Mouse (Mus musculus) thymus, postnatal 10 days (tissue): ENCODE measurements around the gene Hat1.

ENCODE experiments used
- DNase-seq, 2 experiments: peaks; one replicate each; pipeline ENCODE4 v3.0.0; 2021; ENCODE audit warnings: low spot score in 2 of 2

Gene Hat1

DNA sequence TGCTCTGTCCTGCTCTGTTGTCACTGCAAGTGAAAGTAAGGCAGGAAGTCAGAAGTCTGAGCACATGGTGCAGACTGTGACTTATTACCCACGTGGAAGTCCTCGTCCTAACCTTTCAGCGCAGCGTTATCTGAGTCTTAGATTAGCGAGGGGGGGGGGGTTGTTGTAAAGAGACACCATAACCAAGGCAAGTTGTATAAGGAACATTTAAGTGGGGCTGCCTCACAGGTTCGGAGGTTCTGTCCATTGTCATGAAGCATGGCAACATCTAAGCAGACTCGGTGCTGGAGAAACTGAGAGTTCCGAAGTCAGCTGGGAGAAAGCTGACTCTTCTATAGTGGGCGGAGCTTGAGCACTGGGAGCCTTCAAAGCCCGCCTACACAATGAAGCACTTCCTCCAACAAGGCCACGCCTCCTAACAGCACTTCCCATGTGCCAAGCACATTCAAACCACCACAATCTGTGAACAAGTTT lies 12.3 kb upstream of the Hat1 start:
- DNase-seq: no peak

DNA sequence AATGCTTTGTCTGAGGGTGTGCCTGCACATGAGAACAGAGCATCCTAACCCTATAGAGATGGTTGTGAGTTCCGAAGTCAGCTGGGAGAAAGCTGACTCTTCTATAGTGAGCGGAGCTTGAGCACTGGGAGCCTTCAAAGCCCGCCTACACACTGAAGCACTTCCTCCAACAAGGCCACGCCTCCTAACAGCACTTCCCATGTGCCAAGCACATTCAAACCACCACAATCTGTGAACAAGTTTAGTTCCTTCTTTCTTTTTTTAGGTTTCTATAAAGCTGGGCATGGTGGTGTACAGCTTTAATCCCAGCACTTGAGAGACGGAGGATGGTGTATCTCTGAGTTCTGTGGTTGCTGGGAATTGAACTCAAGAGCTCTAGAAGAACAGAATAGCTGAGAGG lies 11.3 kb upstream of the Hat1 start:
- no peak for DNase-seq

DNA sequence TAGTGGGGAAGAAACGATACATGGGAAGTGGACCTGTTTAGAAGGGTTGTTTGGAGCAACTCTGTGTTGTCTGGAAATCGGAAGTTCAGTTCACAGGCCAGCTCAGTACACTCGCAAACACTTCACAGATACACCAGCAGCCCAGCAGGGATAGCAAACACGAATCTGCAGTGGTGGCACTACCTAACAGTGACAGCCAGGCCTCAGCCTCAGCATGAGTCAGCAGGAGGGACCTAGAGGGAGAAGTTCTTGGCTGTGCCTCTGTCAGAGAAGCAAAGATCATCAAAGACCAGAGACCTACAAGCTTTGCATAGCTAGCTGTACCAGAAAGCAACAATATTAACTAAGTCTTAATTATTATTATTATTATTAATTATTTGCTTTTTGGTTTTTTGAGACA lies 6.8 kb upstream of the Hat1 start:
- no peak for DNase-seq

DNA sequence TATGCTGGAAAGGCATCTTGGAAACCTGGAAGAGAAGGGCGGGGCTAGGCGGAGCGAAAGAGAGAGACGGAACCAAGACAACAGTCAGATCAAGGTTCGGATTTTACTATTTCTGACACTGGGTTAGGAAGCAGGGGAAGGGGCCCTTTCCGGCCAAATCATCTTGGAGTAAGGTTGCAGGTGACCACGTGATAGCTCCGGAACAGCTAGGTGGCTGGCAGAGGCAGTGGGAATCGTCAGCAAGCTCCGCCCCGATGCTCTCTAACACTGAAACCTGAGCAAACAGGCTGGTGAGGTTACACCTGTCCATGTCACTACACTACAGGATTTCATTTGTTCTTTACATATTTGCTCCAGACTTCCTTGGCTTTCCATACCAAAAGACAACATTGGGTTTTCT lies 4.9 kb upstream of the Hat1 start:
- no peak for DNase-seq

DNA sequence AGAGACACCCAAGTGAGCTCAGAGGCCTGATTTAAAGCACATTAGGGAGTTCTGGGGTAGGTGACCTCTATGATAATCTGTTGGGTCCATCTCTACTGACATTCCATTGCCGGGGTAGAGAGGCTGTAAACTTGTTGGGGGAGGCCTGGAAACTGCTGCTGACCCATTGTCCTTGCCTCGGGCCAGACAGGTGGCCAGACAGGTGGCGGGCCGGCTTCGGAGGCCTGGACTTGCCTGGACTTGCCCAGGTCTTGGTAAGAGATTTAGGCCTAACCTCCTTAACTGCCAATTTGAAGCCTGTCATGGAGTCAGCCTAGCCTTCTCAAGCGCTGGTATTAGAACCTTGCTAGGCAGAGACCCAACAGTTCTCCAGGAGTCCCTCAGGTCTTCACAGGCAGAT lies 992 bp upstream of the Hat1 start:
- no peak for DNase-seq

DNA sequence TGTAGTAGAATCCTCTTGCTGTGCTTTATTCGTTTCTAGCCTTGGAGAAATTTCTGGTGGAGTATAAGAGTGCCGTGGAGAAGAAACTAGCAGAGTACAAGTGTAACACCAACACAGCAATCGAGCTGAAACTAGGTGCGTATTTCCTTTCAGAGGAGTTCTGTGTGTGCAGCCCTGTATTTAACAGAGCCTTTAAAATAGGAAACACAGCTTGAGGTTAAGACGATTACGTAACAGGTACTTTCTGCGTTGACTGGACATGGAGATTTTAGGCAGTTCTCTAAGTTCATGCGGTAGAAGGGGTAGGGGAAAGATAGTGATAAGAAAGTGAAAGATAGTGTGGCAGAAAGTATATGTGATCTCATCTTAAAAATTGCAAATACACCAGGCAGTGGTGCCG lies 1.1 kb downstream of the Hat1 start:
- DNase-seq: no peak

DNA sequence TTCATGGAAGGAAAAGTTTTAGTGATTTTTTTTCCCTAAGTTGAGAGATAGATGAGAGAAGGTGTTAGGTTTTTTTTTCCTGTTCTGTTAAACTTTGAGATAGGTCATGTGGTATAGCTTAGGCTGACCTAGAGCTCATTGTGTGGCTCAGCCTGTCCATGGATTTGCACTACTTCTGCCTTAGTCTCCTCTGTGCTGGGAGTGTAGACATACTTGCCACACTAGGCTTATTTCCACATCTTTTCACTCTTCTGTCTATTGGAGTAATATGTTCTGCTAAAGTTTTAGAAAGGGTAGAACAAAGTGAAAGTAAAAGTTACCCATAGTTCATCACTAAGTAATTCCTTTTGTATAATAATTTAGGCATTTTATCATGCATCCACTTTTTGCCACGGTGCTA lies 16.9 kb downstream of the Hat1 start:
- DNase-seq: no peak

DNA sequence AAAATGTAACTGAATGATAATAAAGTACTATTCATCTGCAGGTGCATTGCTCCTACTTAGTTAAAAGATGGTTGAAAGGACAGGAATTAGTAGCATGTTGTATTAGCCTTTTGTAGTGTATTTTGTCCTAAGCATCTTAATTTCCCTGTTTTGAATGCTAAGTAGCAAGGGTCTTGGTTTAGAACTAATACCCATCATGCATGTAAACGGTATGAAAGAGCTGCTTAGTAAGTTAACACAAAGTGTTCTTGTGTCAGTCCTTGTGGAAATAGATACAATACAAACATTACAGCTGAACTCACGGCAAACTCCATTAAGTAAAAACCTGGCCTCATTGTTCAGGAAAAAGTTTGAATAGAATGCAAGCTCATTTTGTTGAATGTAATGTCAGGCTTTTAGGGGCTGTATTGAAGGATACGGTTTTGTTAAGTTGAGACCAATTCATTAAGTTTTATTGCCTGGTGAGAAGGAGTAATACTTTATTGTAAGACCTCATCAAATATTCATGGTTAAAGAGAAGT lies 30.1 kb downstream of the Hat1 start:
- DNase-seq: no peak

DNA sequence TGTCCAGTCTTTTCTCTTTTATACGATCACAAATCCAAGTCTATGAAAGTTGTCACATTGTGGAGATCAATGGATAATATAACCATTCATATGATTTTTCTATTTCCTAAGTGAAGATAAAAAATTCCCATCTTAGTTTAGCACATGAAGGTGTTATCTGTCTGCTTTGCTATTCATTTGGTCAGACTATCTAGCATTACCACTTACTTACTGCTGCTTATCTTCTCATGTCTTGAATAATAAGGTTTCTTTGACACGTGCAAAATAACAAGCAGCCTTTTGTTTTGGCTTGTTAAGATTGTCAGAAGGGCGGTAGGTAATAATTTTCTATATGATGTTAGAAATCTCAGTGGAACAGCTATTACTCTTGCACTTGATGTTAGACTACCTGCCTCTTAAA lies 30.6 kb downstream of the Hat1 start:
- no peak for DNase-seq

DNA sequence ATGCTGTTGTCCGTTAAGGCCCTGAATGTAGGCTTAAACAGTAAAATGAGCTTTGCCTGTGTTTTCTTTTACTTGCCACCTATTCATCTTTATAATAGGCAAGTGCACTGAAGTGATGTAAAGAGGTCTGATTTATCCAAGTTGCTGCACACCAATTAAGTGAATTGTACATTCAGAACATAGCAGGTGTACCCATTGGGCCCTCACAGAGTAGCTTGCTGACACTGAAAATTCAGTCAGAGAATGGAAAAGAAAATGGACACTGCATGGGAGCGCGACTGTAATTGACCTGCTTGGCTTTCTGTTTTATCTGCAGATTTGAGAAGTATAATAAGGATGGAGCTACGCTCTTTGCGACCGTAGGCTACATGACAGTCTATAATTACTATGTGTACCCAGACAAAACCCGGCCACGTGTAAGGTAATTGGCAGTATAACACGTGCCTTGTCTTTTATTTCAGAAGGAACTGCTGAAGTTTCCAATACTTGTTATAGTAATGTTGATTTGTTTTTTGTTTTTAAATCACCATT lies 32.2 kb downstream of the Hat1 start:
- DNase-seq: no peak

DNA sequence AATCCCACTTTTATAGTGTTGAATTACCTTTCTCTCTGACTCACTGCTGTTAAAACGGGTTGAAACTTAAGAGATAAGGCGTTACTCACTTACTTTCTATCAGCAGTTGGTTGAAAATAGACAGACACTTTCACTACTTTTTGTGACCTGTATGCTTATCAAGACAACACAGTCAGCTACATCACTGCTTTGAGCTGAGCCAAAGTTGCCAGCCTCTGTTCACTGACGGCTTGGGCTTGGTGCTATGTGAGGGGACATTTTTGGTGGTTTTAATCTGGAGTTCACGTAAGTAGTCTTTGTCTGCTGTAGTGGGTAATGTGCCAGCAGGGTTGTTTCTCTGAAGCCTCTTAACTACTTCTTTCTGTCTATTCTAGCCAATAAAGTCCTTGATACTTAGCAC lies 35.8 kb downstream of the Hat1 start:
- DNase-seq: no peak

DNA sequence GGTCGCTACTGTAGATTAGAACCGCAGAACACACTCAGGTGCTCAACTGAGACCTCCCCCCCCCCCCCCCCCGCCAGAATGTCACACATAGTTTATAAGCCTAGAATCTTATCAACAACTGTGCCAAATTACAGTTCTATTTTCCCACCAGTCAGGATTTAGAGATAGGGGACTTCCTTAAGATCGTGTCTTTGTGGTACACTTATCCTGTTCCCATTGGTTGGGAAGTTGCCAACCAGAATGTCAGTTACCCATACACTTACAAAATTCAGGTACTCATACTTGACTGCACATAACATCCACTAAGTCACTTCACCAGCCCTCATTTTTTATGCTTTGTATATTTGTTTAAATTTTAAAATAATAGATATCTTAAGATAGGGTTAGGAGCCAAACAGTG lies 46.7 kb downstream of the Hat1 start:
- no peak for DNase-seq

DNA sequence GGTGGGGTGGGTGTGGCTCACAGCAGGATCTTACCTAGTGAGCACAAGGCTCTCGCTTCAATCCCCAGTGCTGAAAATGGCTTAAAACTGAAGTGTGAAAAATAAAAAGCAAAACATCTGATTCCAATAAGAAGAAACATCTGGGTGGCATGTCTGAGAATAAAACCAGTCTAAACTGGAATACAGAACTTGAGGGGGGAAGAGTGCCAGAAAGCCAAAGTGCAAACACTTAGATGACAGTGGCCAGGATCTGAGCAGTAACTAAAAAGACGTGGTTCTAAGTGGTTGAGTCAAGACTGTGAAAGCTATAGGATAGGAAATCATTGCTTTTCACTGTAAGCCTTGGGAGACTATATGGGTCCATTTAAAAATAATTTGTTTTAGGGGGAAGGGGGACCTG lies 54.6 kb downstream of the Hat1 start:
- DNase-seq: no peak

DNA sequence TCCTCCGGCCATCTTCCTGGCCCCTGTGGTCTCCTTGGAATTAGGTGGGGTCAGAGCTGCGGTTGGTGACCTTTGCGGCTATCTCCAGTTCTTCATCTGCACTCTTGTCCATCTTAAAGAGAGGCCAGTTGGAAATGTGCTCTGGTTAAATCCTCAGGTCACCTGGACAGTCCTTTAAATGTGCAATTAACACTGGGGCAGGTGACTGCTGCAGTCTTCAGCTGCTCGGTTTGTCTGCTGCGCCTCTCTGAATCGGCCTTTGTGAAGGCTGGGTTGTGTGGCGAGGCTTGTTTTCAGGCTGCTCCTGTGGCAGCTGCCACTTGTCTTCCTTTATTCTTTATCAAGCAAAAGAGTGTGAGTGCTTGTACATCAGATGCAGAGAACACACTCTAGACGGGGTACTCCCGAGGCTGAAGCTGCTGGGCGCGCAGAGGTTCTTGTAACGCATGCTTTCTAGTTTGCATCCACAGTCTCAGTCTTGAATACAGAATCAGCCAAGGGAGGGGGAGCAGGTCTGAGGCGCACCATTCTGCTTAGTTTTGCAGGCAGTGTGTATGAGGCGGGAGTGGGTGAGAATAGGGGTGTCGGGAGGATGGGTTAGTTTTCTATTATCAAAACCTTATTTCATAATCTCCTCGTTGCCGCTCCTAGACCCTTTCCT lies 56.9 kb downstream of the Hat1 start:
- no peak for DNase-seq

DNA sequence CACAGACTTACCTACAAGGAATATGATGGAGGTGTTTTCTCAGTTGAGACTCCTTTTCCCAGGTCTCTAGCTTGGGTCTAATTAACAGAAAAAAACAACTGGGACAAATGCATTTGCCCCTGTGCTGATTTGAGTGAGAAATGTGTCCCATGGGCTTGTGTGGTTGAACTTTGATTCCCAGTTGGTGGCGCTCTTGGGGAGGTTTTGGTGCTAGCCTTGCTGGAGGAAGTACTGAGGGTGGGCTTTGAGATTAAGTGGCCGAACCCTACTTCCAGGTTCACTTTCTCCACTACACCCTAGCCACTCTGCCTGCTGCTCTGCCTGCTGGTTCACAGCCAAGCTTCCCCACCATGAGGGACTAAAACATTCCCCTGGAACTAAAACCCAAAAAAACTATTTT lies 60.8 kb downstream of the Hat1 start:
- DNase-seq: peak in 1 of 2 experiments; percentile 21

DNA sequence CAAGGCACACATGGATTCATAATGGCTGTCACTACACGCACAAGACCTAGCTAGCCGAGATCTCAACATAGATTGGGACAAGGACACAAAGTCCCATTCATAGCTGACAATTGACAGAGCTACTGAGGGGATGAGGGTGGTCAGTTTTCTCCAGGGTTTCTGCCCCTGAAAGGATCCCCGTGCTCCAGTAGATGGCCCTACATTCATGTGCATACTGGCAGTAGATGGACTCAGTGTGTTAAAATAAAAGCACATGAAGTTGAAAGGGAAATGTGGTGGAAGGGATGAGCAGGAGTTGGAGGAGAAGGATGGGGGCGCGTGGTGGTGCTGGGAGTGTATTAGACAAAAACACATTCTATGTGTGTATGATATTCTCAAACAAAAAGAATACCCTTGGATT lies 63.0 kb downstream of the Hat1 start:
- DNase-seq: no peak

DNA sequence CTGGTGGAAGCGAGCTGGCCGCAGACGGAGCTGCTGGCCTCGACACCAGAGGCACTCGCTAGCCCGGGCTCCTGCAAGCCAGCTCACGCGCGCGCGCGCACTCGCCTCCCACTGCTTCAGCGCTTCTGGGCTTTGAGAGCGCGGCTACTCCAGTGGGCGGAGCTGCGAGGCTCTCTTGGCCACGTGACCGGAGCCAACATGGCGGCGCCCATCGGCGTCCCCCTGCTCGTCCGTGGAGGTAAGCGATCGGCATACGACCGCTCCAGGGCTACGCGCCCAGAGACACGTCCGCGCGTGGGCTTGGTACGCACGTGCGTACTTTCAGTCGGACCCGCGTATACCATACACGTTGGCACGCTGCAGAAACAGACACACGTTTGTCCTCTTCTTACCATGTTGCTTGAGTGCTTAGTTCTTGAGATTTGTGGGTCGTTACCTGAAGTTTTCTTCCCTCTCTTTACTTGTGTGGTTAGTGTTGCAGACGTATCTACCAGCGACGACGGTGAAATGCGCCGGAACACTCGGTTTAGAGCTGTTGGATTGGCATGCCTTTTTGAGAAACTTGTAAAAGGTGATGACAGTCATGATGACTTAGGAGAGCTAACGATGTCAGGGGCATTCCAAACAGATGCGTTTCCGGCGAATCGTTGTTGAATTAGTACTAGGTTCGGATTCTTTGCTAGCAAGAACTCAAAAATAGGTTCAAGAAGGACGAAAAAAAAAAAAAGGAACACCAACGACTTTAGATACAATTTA lies 64.6 kb downstream of the Hat1 start, which contains the start of gene Metap1d:
Metap1d (plus strand) TSS at position 116 of the 756 bp plus-strand sequence.
- DNase-seq: peak; percentile 89 to 91

DNA sequence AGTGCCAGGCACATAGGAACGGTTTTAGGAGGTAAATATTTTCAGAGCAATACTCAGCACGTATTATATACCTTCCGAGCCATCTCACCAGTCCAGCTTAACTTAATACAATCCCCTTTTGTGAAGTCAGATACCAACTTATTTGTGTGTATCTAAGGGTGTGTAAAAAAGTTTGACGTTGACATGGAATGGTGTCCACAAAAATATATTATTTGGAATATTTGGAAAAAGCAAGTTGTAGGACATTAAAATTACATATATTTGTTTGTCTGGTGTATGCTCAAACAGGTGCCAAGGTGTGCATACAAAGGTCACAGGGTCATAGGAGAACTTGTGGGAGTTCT lies 65.1 kb downstream of the Hat1 start:
- no peak for DNase-seq

DNA sequence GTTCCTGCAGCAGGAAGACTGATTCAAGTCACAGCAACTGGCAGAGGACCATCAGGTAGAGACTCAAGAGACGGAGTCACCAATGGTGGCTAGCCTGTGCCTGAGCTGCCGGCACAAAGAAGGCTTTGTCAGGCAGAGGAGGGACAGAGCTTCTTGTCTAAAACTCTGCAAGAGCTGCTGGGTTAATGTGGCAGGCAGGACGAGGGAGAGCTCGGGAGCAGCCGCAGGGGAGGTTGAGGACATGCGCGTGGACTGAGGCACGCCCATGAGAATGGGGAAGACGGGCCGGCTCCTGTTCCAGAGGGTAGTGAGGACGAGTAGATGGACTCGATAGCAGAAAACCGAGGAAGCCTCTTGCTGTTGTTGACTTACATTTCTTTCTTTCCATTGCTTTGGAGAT lies 69.9 kb downstream of the Hat1 start:
- no peak for DNase-seq

DNA sequence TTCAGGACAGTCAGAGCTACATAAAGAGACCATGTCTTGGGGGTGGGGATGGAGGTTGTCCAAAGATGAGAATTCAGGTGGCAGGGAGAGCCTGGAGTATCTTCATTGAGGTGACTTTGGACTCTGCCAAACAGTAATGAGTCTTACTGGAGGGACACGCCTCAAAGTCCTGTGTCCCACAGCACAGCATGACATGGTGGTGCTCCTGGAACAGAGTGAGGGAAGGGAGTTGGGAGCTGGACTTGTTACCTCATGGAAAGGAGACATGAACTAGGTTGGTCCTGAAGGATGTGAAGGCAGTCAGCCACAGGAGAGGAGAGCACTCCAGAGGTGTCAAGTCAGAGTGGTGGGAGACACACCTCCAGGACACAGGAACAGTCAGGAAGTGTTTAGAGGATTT lies 70.9 kb downstream of the Hat1 start:
- no peak for DNase-seq

DNA sequence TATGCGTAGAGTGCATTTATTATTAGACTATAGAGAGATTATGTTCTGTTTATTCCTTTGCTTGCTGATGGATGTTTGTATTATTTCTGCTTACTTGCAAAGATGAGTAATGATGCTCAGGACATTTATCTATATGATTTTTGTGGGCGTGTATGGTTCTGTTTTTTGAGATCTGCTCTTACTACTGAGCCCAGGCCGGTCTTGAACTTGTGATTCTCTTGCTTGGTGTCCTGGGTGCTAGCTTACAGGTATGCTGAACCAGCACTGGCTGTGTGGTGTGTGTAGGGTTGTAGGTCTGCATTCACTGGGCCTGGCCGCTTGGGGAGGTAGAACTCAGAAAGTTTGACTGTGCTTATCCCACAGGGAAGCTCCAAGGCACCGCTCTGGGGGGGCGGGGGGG lies 72.4 kb downstream of the Hat1 start:
- no peak for DNase-seq

DNA sequence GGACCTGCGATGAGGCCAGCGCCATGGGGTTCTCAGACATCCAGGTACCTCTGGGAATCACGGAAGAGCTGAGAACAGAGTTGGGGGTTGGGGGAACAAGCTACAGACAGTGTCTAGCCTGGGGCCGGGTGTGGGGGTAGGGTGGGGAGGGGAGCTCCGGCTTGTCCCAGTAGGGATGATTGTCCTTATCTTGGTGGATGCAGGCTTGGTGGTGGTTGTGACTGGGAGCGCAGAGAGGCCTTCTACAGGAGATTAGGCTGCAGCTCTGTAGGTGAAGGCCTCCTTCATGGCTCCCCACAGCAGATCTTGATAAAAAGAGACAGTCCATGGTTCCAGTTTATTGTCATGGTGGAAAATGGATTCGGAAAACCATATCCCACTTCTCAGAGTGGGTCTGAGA lies 72.8 kb downstream of the Hat1 start:
- no peak for DNase-seq

DNA sequence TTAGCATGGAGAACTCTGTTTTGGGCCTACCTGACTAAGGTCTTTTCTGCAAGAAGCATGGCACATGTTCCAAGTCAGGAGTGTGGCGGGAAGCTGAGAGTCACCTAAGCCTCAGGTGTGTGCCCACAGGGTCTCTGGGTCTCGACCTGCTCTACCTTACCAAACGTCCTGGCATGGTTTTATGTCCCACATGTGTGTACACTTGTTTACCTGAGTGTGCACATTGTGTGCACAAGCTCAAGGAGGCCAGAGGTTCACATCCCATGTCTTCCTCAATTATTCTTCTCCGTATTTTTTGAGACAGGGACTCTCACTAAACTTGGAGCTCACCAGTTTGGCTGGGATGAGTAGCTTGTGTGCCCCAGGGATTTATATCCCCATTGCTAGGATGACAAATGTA lies 73.3 kb downstream of the Hat1 start:
- DNase-seq: no peak
